Mouse (Mus musculus) limb, embryonic 12.5 days (tissue): ENCODE results near the gene Cphx1. TPM values are rescaled to one million over a fixed set of nuclear protein-coding genes. Genes with fewer than 3 reads are reported as not detected.
A peak's percentile ranks its signal among the peaks of the same experiment; 100 is the strongest.
"Not testable (repeated sequence)": the region's sequence is repeated elsewhere in the genome, so short reads cannot be mapped to it uniquely, and the experiment has no call there.

ENCODE experiments used
- ATAC-seq: fragments of 200-750 bp; cut with Nextera tagmentation; 2 replicates; pipeline ENCODE4 v1.8.0; 2017; ENCODE audit warnings: low read depth, moderate TSS enrichment; ENCODE audit not compliant: insufficient number of reproducible peaks, insufficient read depth, low FRiP score, low TSS enrichment
- H3K27ac ChIP-seq: fragments of 300-500 bp; sonication (generic); 2 replicates; pipeline ENCODE4 v1.5.1; 2016; ENCODE audit warnings: mild to moderate bottlenecking, moderate library complexity
- H3K27me3 ChIP-seq: fragments of 300-500 bp; sonication (generic); 2 replicates; pipeline ENCODE4 v1.6.1; 2016; ENCODE audit warnings: mild to moderate bottlenecking, moderate library complexity
- H3K36me3 ChIP-seq: fragments of 300-500 bp; sonication (generic); 2 replicates; pipeline ENCODE4 v1.6.1; 2016; ENCODE audit warnings: mild to moderate bottlenecking, moderate library complexity
- H3K4me1 ChIP-seq: fragments of 300-500 bp; sonication (generic); replicated peaks from 2 replicates; pipeline ENCODE4 v1.6.1; 2016
- H3K4me2 ChIP-seq: fragments of 300-500 bp; sonication (generic); 2 replicates; pipeline ENCODE4 v1.6.1; 2016; ENCODE audit warnings: mild to moderate bottlenecking, moderate library complexity
- H3K4me3 ChIP-seq: fragments of 300-500 bp; sonication (generic); replicated peaks from 2 replicates; pipeline ENCODE4 v1.5.1; 2016; ENCODE audit warnings: mild to moderate bottlenecking
- H3K9ac ChIP-seq: fragments of 300-500 bp; sonication (generic); replicated peaks from 2 replicates; pipeline ENCODE4 v1.6.1; 2016; ENCODE audit warnings: mild to moderate bottlenecking, moderate library complexity
- H3K9me3 ChIP-seq: fragments of 300-500 bp; sonication (generic); 2 replicates; pipeline ENCODE4 v1.6.1; 2016; ENCODE audit warnings: mild to moderate bottlenecking, moderate library complexity
- WGBS: fragments of 180-500 bp; shearing (Covaris S2); methylation state at CpG from one replicate; pipeline ENCODE4 v1.1.7; 2016; 5-methylcytosine and 5-hydroxymethylcytosine counted together
- polyA plus RNA-seq: library from polyadenylated mRNA; unstranded; fragments of >200 nt; fragmentation: Nextera tagmentation; extraction: Ambion mirVana; gene quantifications from 2 replicates; pipeline ENCODE4 v1.2.1, GENCODE M21; 2016

Cphx1 gene
- not detected in 2 replicates for polyA plus RNA-seq

GRCm38 (mm10) chr14:25938004-25938403 lies at the start of gene Cphx1:
Cphx1 (plus strand) TSS chr14:25938304.
- H3K36me3 ChIP-seq, H3K4me3 ChIP-seq, H3K4me1 ChIP-seq, H3K27me3 ChIP-seq, H3K9me3 ChIP-seq, H3K4me2 ChIP-seq, H3K27ac ChIP-seq, ATAC-seq, H3K9ac ChIP-seq: not testable (repeated sequence)
- WGBS = no CpG with 5 or more reads among the region's 8 CpGs

GRCm38 (mm10) chr14:25894566-25894965 lies 43.5 kb upstream of the Cphx1 start:
- WGBS = no CpG with 5 or more reads among the region's 3 CpGs
- not testable (repeated sequence) for H3K4me3 ChIP-seq, H3K9ac ChIP-seq, H3K4me2 ChIP-seq, H3K27ac ChIP-seq, H3K4me1 ChIP-seq, ATAC-seq, H3K9me3 ChIP-seq, H3K36me3 ChIP-seq, H3K27me3 ChIP-seq

GRCm38 (mm10) chr14:25895686-25896085 lies 42.4 kb upstream of the Cphx1 start:
- not testable (repeated sequence) for H3K9ac ChIP-seq, H3K4me2 ChIP-seq, H3K4me1 ChIP-seq, H3K9me3 ChIP-seq, H3K27ac ChIP-seq, H3K27me3 ChIP-seq, ATAC-seq, H3K36me3 ChIP-seq, H3K4me3 ChIP-seq
- no CpG with 5 or more reads among the region's 7 CpGs for WGBS

DNA sequence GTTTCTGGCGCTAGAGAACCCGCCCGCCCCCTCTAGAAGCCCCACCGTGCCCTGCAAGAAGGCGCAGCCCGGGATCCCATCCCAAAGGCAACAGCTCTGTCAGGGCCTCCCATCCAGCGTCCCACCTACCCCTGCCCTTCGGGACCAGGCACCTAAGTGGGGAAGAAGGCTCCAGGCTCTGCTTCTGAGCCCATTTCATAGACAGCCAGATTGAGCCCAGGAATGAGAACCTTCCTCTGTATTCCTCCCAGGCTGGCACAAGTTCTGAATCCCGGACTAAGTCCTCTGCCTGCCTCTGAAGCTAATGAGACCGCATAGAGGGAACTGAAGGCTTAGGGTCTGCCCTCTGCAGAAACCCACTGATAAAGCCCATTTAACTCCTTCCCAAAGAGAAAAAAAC lies 35.1 kb upstream of the Cphx1 start, which contains the start of gene Plac9a:
Gene Plac9a (minus strand): TSS at position 101 of the 400 bp plus-strand sequence.
- ATAC-seq = not testable (repeated sequence)
- no CpG with 5 or more reads among the region's 10 CpGs for WGBS

DNA sequence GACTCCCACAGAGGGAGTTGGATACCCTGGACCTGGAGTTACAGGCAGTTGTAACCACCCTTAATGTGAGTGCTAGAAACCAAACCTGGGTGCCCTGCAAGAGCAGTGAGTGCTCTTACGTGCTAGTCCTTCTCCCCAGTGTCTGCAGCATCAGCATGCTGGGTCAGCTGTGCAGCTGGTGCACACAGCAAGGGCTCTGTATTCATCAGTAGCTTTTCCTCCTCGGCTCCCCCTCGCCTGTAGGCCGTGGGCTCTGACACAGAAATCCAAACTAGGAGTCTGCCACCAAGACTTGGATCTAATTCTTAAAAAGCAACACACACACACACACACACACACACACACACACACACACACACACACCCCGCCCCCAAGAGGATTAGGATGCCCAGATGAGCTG lies 32.9 kb upstream of the Cphx1 start:
- H3K27ac ChIP-seq, H3K9me3 ChIP-seq, H3K4me2 ChIP-seq, H3K36me3 ChIP-seq, H3K4me1 ChIP-seq, H3K4me3 ChIP-seq, H3K9ac ChIP-seq, ATAC-seq, H3K27me3 ChIP-seq: not testable (repeated sequence)
- 60% methylated on average over 1 of the region's 5 CpGs for WGBS

More for the DNA sequence above, 35.1 kb upstream of the Cphx1 start, which contains the start of gene Plac9a:
- not testable (repeated sequence) for H3K9ac ChIP-seq, H3K4me3 ChIP-seq, H3K27me3 ChIP-seq, H3K36me3 ChIP-seq, H3K4me2 ChIP-seq, H3K27ac ChIP-seq, H3K9me3 ChIP-seq, H3K4me1 ChIP-seq

- H3K27me3 ChIP-seq, H3K4me3 ChIP-seq, H3K4me2 ChIP-seq, H3K27ac ChIP-seq, H3K4me1 ChIP-seq, H3K9me3 ChIP-seq, H3K36me3 ChIP-seq, ATAC-seq, H3K9ac ChIP-seq: not testable (repeated sequence)
- WGBS = no CpG with 5 or more reads among the region's 9 CpGs
Measured at GRCm38 (mm10) chr14:25907272-25907671, 30.8 kb upstream of the Cphx1 start.

DNA sequence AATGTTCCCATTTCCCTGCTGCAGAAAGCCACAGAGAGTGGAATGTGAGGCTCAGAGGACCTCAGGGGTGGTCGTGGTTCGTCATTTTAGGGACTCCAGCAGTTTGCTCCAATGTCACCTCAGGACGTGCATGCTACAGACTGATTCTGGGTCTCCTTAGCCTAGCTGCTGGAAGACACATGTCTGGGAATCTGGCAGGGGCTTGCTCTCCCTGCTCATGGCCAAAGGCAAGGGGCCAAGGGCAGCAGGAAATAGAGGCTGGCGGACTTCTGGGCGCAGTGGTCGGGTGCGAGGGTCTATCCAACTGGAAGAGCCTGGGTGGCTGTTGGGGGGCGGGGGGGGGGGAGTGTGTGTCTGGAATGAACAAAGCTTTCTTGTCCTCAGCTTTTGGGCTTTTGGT lies 29.1 kb upstream of the Cphx1 start:
- no CpG with 5 or more reads among the region's 8 CpGs for WGBS
- not testable (repeated sequence) for H3K9ac ChIP-seq, H3K4me1 ChIP-seq, H3K36me3 ChIP-seq, H3K27ac ChIP-seq, ATAC-seq, H3K4me2 ChIP-seq, H3K9me3 ChIP-seq, H3K4me3 ChIP-seq, H3K27me3 ChIP-seq

DNA sequence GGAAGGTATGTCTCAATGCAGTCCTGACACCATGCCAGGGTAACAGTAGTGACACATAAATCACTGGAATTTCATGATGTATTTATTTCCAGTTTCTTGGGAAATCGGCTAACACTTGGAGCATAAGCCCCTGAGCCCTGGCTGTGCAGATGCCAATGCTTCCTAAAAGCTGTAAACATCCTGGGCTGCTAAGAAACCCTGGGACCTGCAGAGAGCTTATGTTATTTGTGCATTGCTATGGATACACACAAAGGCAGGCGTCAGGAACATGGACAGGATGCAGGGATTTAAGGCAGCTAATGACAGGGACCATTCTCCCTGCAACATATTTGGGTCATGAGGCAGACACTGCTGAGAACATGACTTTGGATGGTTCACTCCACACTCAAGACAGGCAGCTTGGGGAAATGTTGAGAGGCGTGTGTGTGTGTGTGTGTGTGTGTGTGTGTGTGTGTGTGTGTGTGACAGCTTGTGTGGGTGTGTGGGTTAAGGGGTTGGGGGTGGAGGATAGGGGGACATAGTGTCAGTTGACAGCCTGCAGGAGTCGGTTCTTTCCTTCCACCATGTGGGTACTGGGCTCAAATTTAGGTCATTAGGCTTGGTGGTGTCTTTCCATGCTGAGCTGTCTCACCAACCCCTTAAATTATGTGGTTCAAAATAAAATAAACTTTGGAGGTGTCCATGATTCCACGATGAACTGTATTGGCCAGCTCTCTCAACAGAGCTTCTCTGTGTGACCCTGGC lies 19.5 kb upstream of the Cphx1 start:
- H3K4me3 ChIP-seq, H3K9me3 ChIP-seq, H3K27ac ChIP-seq, H3K36me3 ChIP-seq, H3K4me1 ChIP-seq, H3K27me3 ChIP-seq, H3K9ac ChIP-seq, H3K4me2 ChIP-seq, ATAC-seq: not testable (repeated sequence)
- no CpG with 5 or more reads among the region's 5 CpGs for WGBS

DNA sequence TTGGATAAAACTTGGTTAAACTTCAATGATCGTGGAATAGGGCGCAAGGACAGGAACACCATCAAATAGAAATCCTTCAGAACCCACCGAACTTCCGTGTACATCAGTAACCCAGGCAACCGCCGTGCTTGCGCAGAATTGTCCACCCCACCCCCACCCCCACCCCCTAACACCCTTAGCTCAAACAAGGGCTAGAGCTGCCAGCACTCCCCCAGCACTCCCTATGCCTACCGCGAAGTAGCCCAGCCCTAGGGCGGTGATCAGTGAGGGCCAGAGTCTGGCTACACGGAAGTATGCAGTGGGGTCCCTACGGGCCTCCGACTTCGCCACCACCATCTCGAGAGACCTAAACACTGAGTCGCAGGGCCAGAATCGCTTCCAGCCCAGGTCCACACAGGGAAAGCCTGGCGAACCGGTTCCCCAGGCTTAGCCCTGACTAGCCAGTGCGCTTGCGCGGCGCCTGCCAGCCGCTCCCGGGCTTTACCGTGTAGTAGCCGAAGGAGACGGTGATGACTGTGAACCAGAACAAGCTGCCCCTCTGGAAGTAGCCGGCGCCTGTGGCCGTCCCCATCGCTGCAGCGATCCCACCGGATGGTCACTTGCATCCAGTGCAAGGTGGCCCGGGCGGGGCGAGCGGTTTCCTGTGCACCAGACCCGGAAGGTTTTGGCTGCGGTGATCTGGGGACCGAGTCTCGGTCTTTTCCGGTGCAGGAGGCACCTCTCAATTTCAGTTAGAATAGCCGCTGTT lies 11.1 kb upstream of the Cphx1 start:
- H3K4me1 ChIP-seq, H3K27me3 ChIP-seq, H3K9ac ChIP-seq, H3K9me3 ChIP-seq, H3K4me3 ChIP-seq, H3K27ac ChIP-seq, H3K4me2 ChIP-seq, H3K36me3 ChIP-seq: not testable (repeated sequence)
- 0 out of 2 replicates have a peak, but pooled peaks have one; percentile 47 for ATAC-seq
- whole genome bisulfite sequencing = no CpG with 5 or more reads among the region's 44 CpGs

- not testable (repeated sequence) for H3K27ac ChIP-seq, H3K4me3 ChIP-seq, ATAC-seq, H3K27me3 ChIP-seq, H3K4me2 ChIP-seq, H3K9me3 ChIP-seq, H3K4me1 ChIP-seq, H3K9ac ChIP-seq, H3K36me3 ChIP-seq
- no CpG with 5 or more reads among the region's 10 CpGs for WGBS
Measured at GRCm38 (mm10) chr14:25927562-25927881, 10.6 kb upstream of the Cphx1 start, which contains the start of gene Tmem254a. Tmem254a (minus strand) TSS chr14:25927672.

DNA sequence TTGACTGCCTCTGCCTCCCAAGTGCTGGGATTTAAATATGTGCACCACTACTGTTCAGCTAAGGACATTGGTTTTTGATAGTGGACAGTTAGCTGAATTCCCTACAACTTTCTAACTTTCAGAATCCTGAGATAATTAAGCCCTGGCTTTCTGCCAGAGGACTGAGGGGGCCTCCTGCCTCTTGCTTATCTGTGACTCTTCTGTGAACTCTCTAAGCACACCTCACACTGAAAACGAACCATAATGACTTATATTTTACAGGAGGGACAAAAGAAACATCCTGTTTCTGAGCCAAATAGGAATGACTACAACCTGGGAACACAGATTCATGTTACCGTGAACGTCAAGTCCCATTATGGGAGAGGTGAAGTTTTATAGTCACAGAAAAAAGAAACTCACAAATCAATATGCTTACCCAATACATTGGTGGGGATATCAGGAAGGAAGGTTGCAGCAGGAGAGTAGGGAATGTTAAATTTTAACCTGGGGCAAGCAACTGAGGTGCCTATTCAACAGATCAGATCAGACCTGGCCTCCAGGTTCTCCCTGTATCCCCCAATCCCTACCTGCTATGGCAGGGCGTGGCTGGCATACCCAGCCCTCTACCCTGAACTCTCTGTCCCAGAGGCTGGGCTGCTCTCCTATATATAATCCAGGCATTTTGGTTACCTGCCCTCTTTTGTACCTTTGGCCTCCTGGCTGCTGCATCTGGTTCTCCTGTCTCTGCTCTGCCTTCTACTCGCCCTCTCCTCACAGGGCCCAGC lies 1.1 kb upstream of the Cphx1 start:
- not testable (repeated sequence) for H3K4me1 ChIP-seq, H3K27me3 ChIP-seq, H3K9me3 ChIP-seq, ATAC-seq, H3K4me3 ChIP-seq, H3K4me2 ChIP-seq, H3K27ac ChIP-seq, H3K36me3 ChIP-seq, H3K9ac ChIP-seq
- WGBS = no CpG with 5 or more reads among the region's 5 CpGs
